9 mouse cellular contexts compared by ENCODE assay signal in the genomic region with DNA sequence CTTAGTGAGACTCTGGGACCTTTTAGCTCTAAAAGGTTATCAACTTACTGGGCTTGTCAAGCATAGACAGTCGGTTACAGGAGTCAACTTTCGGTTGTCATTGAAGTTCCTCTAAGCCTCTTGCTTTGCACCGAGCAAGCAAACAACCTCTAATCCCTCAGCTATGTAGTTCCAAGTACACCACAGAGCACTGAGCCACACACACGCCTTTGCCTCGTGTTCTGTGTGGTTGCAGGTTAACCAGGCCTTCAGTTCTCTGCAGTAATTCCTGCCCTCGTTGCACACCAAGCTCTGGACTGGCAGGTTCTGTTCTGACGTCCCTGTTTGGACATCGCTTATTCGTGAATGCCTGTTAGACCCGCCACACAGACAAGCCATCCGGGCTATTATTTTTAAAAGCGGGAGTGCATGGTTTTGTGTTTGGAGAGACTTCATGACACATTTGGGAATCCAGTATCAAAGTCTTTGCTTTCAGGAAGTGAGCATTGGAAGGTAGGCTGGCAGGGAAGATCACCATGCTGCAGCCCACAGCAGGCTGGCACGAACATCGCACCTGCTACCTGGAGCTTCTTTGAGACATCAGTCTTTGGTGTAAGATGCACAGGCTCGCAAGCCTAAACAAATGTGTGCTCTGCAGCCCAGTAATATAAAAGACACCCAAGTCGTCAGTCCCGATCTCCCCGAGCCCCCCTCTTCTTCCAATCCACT. TPM values are rescaled to one million over a fixed set of nuclear protein-coding genes. Genes with fewer than 3 reads are reported as not detected.
DNase-seq lines count a peak whose midpoint lies in the region; ATAC-seq and TF ChIP-seq lines count a peak whose summit lies in the region.
"Had no signal": no experiment of that assay in that cellular context is flagged by ENCODE, and none has a peak within 500 bp of the region (broad histone marks: within the 10 kb centered on the region; RNA-seq: fewer than 3 reads in every experiment).

No protein-coding gene starts in this region.

- 45% methylated on average over 18 of the region's 18 CpGs for WGBS in lung, embryonic 16.5 days
- 52% methylated on average over 18 of the region's 18 CpGs for whole genome bisulfite sequencing in limb, embryonic 14.5 days
- WGBS in forebrain, embryonic 11.5 days, result 69% methylated on average over 18 of the region's 18 CpGs
- WGBS in midbrain, embryonic 13.5 days, result 69% methylated on average over 18 of the region's 18 CpGs

- no peaks in the 10 kb centered on the region for H3K36me3 ChIP-seq in lung, embryonic 16.5 days (ENCODE audit: control insufficient read depth, insufficient read depth, low read length)
- no peaks in the 10 kb centered on the region for H3K36me3 ChIP-seq in limb, embryonic 14.5 days (ENCODE audit: control insufficient read depth, insufficient read depth, low read length)
- H3K36me3 ChIP-seq in forebrain, embryonic 11.5 days (ENCODE audit: control insufficient read depth, insufficient read depth, low read length), result no peaks in the 10 kb centered on the region
- no peaks in the 10 kb centered on the region for H3K36me3 ChIP-seq in midbrain, embryonic 13.5 days
- H3K36me3 ChIP-seq: midbrain, embryonic 12.5 days had no signal

- peak overlapping the region; percentile 74 for H3K27ac ChIP-seq in lung, embryonic 16.5 days (ENCODE audit: low read length)
- H3K27ac ChIP-seq in limb, embryonic 14.5 days (replicated peaks; ENCODE audit: low read depth, low read length), result peak overlapping the region; percentile 70
- H3K27ac ChIP-seq in forebrain, embryonic 11.5 days (ENCODE audit: low read depth, low read length), result no peak overlapping the region
- no peak overlapping the region; the same call in 1 of the 2 replicates for H3K27ac ChIP-seq in midbrain, embryonic 13.5 days

- peaks cover 6% of the 10 kb centered on the region for H3K4me1 ChIP-seq in lung, embryonic 16.5 days (replicated peaks; ENCODE audit: control insufficient read depth, insufficient read depth, low read length)
- peaks cover 14% of the 10 kb centered on the region for H3K4me1 ChIP-seq in limb, embryonic 14.5 days (ENCODE audit: control insufficient read depth, insufficient read depth, low read length)
- no peaks in the 10 kb centered on the region for H3K4me1 ChIP-seq in forebrain, embryonic 11.5 days (replicated peaks; ENCODE audit: control insufficient read depth, insufficient read depth, low read length)
- peaks cover 10% of the 10 kb centered on the region for H3K4me1 ChIP-seq in midbrain, embryonic 13.5 days (replicated peaks)

- H3K27me3 ChIP-seq in lung, embryonic 16.5 days (ENCODE audit: control insufficient read depth, insufficient read depth, low read depth, low read length), result no peaks in the 10 kb centered on the region
- no peaks in the 10 kb centered on the region for H3K27me3 ChIP-seq in limb, embryonic 14.5 days (ENCODE audit: control insufficient read depth, insufficient read depth, low read length)
- no peaks in the 10 kb centered on the region for H3K27me3 ChIP-seq in forebrain, embryonic 11.5 days (ENCODE audit: control insufficient read depth, insufficient read depth, low read length)
- H3K27me3 ChIP-seq in midbrain, embryonic 13.5 days, result no peaks in the 10 kb centered on the region
- H3K27me3 ChIP-seq: midbrain, embryonic 12.5 days had no signal

- DNase-seq in lung, postnatal 4 days, result no peak
- no peak for DNase-seq in limb, embryonic 14.5 days (ENCODE audit: low spot score)
- DNase-seq in thymus, postnatal 14 days, result peak; percentile 62
- DNase-seq in forebrain, embryonic 11.5 days (ENCODE audit: low spot score), result no peak
- DNase-seq in ovary, postnatal 36 days (ENCODE audit: low spot score), result no peak

- H3K4me3 ChIP-seq in lung, embryonic 16.5 days (ENCODE audit: low read length), result no peak overlapping the region
- H3K4me3 ChIP-seq in limb, embryonic 14.5 days (replicated peaks; ENCODE audit: low read length), result no peak overlapping the region
- H3K4me3 ChIP-seq in forebrain, embryonic 11.5 days (ENCODE audit: low read depth, low read length), result no peak overlapping the region
- H3K4me3 ChIP-seq in midbrain, embryonic 13.5 days (replicated peaks), result no peak overlapping the region
- H3K4me3 ChIP-seq: midbrain, embryonic 12.5 days had no signal

- no peak overlapping the region for H3K4me2 ChIP-seq in lung, embryonic 16.5 days (ENCODE audit: low read depth, low read length)
- no peak overlapping the region for H3K4me2 ChIP-seq in limb, embryonic 14.5 days (replicated peaks; ENCODE audit: low read depth, low read length, severe bottlenecking)
- no peak overlapping the region for H3K4me2 ChIP-seq in forebrain, embryonic 11.5 days (ENCODE audit: low read depth, low read length, severe bottlenecking)
- no peak overlapping the region for H3K4me2 ChIP-seq in midbrain, embryonic 13.5 days (replicated peaks)
- H3K4me2 ChIP-seq: midbrain, embryonic 12.5 days had no signal

- no peak for ATAC-seq in lung, embryonic 16.5 days (ENCODE audit: low read depth)
- ATAC-seq in granulocyte monocyte progenitor cell, adult 5-6 weeks (replicated peaks; ENCODE audit: poor library complexity, severe bottlenecking), result peak; percentile 31
- ATAC-seq in limb, embryonic 14.5 days (ENCODE audit: low FRiP score, low read depth), result peak; percentile 45
- ATAC-seq in forebrain, embryonic 11.5 days (replicated peaks; ENCODE audit: low FRiP score), result no peak
- no peak for ATAC-seq in midbrain, embryonic 13.5 days

- H3K9me3 ChIP-seq in lung, embryonic 16.5 days (ENCODE audit: control insufficient read depth, low read length), result peaks cover under 1% of the 10 kb centered on the region; the same call in 1 of the 2 replicates
- no peaks in the 10 kb centered on the region for H3K9me3 ChIP-seq in limb, embryonic 14.5 days (ENCODE audit: control insufficient read depth, low read length)
- H3K9me3 ChIP-seq in forebrain, embryonic 11.5 days (ENCODE audit: control insufficient read depth, low read length), result peaks cover 3% of the 10 kb centered on the region
- 0 out of 2 replicates have a peak, but pooled peaks cover under 1% of the 10 kb centered on the region for H3K9me3 ChIP-seq in midbrain, embryonic 13.5 days
- H3K9me3 ChIP-seq: midbrain, embryonic 12.5 days had no signal

- no peak overlapping the region for H3K9ac ChIP-seq in lung, embryonic 16.5 days (ENCODE audit: low read length)
- H3K9ac ChIP-seq in limb, embryonic 14.5 days (ENCODE audit: low read depth, low read length, severe bottlenecking), result no peak overlapping the region
- no peak overlapping the region for H3K9ac ChIP-seq in forebrain, embryonic 11.5 days (ENCODE audit: low read length)
- no peak overlapping the region for H3K9ac ChIP-seq in midbrain, embryonic 13.5 days (replicated peaks)
- H3K9ac ChIP-seq: midbrain, embryonic 12.5 days had no signal

- no peak for TF ChIP-seq POLR2A in limb, embryonic 14.5 days (IDR thresholded peaks at IDR 0.05; ENCODE audit: borderline replicate concordance, extremely low read depth, insufficient read depth, insufficient read length)

RNA-seq across cellular contexts. Expression of gene Gm42791, which starts 16.3 kb away (rescaled TPM):
- 0.94 and 1.3 TPM in 2 replicates for polyA plus RNA-seq in lung, embryonic 16.5 days (2015; fragmentation: Nextera tagmentation; extraction: Ambion mirVana)
- 4.6 TPM in 1 of 2 replicates, not detected in the other for total RNA-seq in granulocyte monocyte progenitor cell, adult 5-6 weeks (2014; fragmentation: Nextera tagmentation)
- total RNA-seq in granulocyte monocyte progenitor cell, adult 5-6 weeks (2017), result 3.8 TPM in 1 of 2 replicates, not detected in the other
- polyA plus RNA-seq in limb, embryonic 14.5 days (2012; rRNA removed), result not detected in 2 replicates
- not detected in 2 replicates for polyA plus RNA-seq in limb, embryonic 14.5 days (2014; fragmentation: Nextera tagmentation; extraction: Ambion mirVana)
- polyA plus RNA-seq in forebrain, embryonic 11.5 days (2014; fragmentation: Nextera tagmentation; extraction: Ambion mirVana), result 4.6 TPM in 1 of 2 replicates, not detected in the other
- 2.0 and 3.6 TPM in 2 replicates for polyA plus RNA-seq in midbrain, embryonic 13.5 days (2015; fragmentation: Nextera tagmentation; extraction: Ambion mirVana)

RNA-seq across cellular contexts. Expression of gene Katnal1, which starts 49.5 kb away (rescaled TPM):
- 11.0 and 11.7 TPM in 2 replicates for polyA plus RNA-seq in lung, embryonic 16.5 days (2015; fragmentation: Nextera tagmentation; extraction: Ambion mirVana)
- 4.4 and 4.6 TPM in 2 replicates for total RNA-seq in granulocyte monocyte progenitor cell, adult 5-6 weeks (2014; fragmentation: Nextera tagmentation)
- total RNA-seq in granulocyte monocyte progenitor cell, adult 5-6 weeks (2017), result 4.4 and 9.3 TPM in 2 replicates
- polyA plus RNA-seq in limb, embryonic 14.5 days (2012; rRNA removed), result 13.3 and 14.1 TPM in 2 replicates
- polyA plus RNA-seq in limb, embryonic 14.5 days (2014; fragmentation: Nextera tagmentation; extraction: Ambion mirVana), result 12.9 and 15.0 TPM in 2 replicates
- polyA plus RNA-seq in forebrain, embryonic 11.5 days (2014; fragmentation: Nextera tagmentation; extraction: Ambion mirVana), result 34.0 and 37.0 TPM in 2 replicates
- 39.3 and 39.5 TPM in 2 replicates for polyA plus RNA-seq in midbrain, embryonic 13.5 days (2015; fragmentation: Nextera tagmentation; extraction: Ambion mirVana)

Comparison
In these comparisons a context has a peak if more than half of its experiments do, and no peak if none do; other contexts are left out.
1. ATAC-seq: peak in granulocyte monocyte progenitor cell, adult 5-6 weeks (single experiment) and limb, embryonic 14.5 days (single experiment); none in lung, embryonic 16.5 days (single experiment), forebrain, embryonic 11.5 days (single experiment) and midbrain, embryonic 13.5 days (single experiment).
2. H3K27ac ChIP-seq: peak in lung, embryonic 16.5 days (single experiment) and limb, embryonic 14.5 days (single experiment); none in forebrain, embryonic 11.5 days (single experiment) and midbrain, embryonic 13.5 days (single experiment).